Mouse (Mus musculus): ENCODE results near the gene Cbarp.

GRCm38 (mm10) chr10:80172527-80173292 lies 32.1 kb upstream of the Cbarp start, which contains the start of gene 1600002K03Rik:
- no peak for TF ChIP-seq CTCF (IDR thresholded peaks at IDR 0.05; ENCODE audit: low read depth, low read length)
- no peak for TF ChIP-seq GATA1 (IDR thresholded peaks at IDR 0.05; ENCODE audit: borderline replicate concordance, low read length)
- no peak for TF ChIP-seq TAL1 (conservative IDR thresholded peaks at IDR 0.05; ENCODE audit: low read depth, low read length)
- no peak for TF ChIP-seq POLR2AphosphoS5 (IDR thresholded peaks at IDR 0.05; ENCODE audit: insufficient replicate concordance, low read depth, low read length)

Data from G1E (cell line).